Mouse (Mus musculus): ENCODE measurements around the gene Dok3.
"Not testable (repeated sequence)": the region's sequence is repeated elsewhere in the genome, so short reads cannot be mapped to it uniquely, and the experiment has no call there.

The Dok3 gene

DNA sequence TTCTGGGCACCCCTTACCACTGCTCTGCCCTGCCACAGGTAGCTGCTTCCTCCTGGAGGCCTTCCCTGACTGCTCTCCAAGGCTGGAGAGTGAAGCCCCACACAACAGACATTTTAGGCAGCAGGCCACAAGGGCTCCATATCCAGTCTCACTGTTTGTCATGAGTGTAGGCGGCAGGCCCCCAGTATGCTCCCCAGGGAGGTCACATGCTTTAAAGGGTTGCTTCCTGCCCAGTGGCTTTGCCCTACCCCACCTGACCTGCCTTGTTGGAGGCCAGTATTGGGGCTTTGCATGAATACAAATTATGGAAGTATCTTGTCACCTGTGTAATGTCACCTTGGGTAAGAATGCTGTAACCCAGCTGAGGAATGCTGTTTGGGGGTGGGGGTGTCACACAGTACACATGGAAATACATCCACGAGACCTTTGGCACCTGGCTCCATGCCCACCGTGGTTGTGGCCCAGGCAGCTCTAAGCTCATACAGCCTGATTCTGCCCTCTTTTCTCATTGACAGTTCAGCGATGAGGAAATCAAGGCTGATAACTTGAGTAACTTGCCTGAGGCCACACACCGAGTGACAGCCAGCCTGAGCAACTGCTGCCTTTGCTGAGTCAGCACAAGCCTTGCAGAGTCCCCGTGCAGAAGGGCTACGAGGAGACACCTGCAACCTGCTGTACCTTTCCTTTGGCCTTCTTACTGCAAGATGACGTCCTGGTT is at the start of gene Dok3:
Dok3 (minus strand) TSS at position 99 of the 718 bp plus-strand sequence.
- DNase-seq (ENCODE audit: low spot score) = no peak

DNA sequence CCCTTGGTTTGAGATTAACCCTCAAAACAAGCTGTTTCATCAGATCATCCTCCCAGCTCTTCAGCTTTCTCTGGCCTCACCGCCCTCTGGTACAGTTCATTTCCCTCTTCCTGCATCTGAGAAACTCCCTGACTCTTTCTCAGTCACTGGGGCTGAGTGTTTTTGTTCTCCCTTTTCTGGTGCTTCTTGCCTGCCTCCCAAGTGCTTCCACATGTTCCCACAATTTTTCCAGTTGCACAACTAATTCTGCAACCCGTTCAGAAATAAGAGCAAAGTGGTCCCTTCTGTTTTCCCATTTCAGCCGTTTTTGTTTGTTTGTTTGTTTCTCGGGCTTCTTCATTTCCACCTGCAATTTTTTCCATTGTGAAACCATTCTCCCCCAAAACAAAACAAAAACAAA is 49.0 kb upstream of the Dok3 start:
- no peak for DNase-seq (ENCODE audit: low spot score)

DNA sequence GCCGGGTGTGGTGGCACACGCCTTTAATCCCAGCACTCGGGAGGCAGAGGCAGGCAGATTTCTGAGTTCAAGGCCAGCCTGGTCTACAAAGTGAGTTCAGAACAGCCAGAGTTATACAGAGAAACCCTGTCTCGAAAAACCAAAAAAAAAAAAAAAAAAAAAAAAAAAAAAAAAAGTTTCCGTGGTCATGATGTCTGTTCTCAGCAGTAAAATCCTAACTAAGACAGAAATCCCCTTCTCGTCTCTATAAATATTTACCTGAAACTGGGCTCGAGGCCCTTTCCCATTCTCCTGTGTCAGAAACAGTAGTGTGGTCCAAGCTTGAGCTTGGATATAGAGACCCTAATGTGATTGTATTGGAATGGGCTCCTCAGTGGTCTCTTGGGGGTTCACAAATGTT is 47.8 kb upstream of the Dok3 start:
- DNase-seq (ENCODE audit: low spot score) = not testable (repeated sequence)

DNA sequence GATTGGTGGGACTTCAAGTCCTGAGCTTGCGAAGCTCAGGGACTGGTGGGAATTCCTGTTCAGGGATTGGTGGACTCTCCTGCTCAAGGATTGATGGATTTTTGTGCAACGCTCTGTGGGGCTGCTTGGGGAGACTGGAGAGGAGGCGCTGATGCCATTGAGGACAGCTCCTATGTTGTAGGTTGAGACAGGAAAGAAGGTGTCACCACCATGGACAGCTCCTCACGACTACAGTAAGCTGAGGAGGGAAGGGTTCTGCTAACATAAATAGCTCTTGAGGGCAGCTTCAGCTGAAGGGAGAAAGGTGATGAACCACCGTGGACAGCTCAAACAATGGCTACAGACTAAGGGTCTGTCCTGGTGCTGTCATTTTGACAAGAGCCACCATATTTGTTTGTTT is 46.8 kb upstream of the Dok3 start:
- no peak for DNase-seq (ENCODE audit: low spot score)

DNA sequence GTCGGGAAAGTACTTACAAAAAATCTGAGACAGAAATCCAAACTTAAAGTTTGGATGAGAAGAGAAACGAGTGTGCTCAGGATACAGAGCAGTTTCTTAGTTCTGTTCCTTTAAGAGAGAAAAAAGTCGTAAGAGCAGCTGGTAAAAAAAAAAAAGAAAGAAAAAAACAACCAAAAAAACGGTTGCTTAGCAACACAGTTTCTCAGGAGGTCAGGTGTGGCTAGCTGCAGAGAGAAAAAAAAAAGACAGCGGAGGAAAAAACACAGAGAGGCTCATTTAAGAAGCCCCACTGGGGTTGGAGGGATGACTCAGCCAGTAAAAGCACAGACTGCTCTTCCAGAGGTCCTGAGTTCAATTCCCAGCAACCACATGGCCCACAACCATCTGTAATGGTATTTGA is 45.2 kb upstream of the Dok3 start:
- no peak for DNase-seq (ENCODE audit: low spot score)

DNA sequence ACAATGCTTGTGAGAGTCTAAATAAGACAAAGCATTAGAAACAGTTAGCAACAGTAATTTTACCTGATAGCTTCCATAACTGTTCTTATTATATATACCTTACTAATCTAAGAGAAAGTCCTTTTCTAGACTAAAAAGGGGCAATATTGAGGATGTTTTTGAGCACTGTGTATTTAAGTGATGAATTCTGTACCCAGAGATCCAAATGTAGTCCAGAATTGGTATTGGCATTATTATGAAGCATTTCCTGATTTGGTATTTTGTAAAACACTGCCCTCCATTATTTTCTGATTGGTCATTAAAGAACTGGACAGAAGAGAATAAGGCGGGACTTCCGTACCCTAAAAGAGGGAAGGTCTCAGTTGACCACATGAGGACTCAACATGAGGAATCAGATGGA is 44.3 kb upstream of the Dok3 start, which contains the start of gene Tmed9:
Tmed9 (plus strand) TSS at position 301 of the 400 bp plus-strand sequence.
- DNase-seq (ENCODE audit: low spot score) = no peak

DNA sequence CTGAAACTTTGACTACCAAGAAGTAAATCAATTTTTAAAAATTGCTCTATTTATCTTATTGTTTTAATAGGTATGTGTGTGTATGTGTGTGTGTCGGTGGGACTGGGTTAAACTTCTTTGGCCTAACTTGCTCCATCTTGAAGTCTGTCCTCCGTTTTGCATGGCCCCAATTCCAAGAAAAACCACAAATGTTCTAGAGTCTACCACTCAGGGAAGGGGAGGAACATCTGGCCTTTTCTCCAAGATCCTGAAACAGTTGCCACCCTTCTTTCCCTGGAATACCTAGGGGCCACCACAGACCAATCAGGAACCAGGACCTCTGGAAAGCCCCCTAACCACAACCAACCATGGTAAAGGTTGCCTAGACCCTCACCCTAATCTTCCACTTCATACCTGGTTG is 42.9 kb upstream of the Dok3 start:
- peak; percentile 69 for DNase-seq (ENCODE audit: low spot score)

DNA sequence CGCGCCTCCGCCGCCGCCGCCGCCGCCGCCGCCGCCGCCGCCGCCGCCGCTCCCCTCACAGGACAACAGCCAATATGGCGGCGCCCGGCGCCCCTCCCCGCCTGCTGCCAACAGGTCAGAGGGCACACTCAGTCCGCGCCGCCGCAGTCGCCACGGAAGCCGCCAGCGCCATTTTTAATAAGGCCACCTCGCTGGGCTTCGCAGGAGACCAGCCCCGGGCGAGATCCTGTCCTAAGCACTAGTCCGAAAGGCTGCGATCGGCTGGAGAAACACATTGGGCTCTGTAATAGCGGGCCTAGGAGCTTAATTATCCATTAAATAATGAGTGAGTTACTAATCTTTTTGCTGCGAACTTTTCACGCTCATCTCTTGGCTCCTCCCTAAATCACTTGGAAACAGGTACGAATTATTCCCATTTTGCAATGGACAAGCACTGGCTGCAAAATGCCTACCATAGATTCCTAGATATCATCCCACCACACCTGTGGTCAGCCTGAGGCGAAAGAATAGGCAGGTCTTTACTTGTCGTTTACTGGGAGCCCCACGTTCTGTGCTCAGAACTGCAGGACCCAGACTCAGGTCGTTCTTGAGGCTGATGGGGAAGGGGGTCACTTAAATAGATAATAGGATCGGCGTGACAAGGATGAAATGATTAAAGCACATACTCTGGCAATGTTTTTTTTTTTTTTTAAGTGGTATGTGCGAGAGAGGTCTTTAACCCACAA is 42.1 kb upstream of the Dok3 start, which contains the start of gene Fam193b:
Fam193b (minus strand) TSS at position 94 of the 725 bp plus-strand sequence.
- peak; percentile 88 for DNase-seq (ENCODE audit: low spot score)

DNA sequence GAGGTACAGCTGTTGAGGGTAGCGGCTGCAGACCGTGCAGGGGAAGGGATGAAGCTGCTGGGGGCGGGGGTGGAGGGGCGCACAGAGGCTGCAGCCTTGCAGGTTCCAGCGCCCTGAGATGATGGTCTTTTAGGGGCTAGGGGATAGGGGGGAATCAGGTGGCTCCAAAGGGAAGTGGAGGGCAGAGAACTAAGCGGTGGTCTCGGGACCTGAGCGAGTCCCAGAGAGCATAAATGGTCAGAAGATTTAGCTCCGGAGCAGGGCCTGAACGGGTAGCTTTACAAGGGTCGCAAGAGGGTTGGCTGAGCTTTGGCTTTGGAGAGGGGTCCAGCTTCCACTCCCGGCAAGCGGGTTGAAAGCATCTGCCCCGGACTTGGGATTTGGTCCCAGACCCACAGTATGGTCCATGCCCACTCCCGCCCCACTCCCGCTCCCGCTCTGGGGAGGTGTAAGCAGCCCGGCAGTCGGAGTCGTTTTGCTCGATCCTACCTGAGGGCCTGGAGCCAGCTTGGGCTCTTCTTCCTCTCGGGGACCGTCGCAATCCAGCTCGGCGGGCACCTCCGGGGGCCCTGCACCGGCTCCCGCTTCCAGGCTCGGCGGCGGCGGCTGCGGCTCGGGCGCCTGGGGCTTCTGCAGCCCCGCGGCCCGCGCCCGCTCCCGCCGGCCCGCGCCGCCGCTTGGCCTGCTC is 41.3 kb upstream of the Dok3 start:
- DNase-seq (ENCODE audit: low spot score) = no peak

DNA sequence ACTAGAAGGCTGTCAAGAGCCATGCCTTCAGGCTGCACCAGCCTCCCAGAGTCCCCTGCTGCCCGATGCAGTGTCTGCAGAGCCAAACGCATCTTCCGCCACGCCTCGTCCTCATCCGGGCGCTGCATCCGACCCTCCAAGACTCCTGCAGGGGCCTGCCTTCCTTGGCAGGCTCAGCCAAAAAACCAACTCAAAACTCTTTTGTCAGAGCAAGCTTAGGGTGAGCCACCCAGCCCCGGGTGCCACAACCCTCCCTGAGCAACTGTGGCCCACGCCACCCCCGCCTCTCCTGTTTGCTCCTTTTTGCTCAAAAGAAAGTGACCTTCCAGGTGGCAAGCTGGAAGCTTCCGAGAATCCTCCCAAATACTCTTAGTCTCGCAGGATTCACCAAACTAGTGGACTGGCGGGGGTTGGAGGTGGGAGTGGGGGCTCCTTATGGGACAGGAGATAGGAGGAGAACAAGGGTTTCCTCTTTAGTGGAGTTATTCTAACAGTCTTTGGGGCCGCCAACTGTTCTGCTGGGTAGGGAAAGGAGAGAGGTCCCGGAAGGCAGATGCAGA is 40.7 kb upstream of the Dok3 start:
- no peak for DNase-seq (ENCODE audit: low spot score)

DNA sequence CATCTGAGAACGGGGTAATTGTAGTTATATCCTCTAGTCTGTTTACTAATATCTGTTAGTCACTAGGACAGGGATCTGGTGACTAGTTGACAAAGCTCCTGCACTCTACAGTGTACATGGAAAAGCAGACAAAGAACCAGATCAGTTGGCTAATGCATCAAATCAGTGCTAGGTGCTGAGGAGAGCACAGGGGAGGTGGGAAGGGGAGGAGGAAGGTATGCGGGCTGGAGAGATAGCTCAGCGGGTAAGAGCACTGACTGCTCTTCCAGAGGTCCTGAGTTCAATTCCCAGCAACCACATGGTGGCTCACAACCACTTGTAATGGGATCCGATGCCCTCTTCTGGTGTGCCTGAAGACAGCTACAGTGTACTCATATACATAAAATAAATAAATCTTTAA is 39.4 kb upstream of the Dok3 start:
- not testable (repeated sequence) for DNase-seq (ENCODE audit: low spot score)

DNA sequence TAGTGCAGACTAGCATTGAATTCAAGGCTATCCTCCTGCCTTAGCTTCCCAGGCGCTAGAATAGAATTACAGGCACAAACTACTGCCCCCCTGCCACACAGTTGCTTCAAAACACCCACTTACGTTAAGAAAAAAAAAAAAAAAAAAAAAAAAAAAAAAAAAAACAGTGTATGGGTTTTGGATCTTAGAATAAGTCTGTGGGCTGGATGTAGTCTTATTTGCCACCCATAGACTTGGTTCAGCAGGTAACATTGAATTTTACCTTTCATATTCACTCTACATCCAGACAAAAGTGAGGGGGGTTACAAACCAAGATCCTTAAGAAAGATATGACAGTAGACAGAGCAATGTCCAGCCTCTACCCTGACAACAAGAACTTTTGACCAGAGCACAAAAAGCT is 38.9 kb upstream of the Dok3 start:
- no peak for DNase-seq (ENCODE audit: low spot score)

DNA sequence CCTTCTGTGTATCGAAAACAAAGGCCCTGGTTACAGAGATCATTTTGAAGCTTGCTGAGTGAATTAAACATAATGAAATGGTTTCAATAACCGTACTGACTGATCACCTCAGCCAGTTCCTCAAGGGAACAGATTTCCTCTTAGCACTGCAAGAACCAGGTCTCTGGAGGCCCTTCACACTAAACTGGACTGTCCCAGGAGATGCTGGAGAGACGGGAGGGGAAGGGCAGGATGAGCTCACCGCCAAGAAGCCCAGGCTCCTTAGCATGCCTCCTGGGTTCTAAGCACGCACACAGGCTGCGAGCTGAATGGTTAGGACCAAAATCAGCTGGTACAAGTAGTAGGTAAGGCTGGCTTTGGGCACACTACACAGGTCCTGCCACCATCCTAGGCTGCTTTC is 37.9 kb upstream of the Dok3 start:
- no peak for DNase-seq (ENCODE audit: low spot score)

DNA sequence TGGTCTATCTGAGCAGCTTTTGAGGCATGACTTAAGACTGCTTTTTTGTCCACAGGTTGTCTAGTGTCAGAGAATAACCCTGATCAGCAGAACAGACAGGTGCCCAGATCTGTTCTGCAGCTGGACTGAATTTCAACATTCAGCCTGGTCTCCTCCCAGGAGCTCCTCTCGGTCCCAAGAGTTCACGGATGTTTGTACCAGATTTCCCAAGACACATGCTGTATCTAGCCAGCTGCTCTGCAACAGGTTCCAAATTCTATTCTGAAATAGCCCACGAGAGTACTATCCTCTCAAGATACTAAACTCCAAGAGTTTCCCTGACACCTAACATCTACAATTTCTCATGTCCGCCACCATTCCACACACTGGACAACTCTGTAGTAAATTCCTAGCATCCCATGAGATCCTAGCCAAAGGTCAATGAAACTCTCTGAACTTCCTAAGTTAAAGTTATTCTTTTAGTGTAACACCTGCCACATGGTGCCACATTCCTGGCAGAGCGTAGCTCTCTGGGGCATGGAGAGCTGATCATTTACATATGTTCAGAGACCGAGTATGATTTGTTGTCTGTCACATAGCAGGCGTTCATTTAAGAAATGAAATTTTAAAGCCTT is 34.3 kb upstream of the Dok3 start:
- DNase-seq (ENCODE audit: low spot score) = no peak

DNA sequence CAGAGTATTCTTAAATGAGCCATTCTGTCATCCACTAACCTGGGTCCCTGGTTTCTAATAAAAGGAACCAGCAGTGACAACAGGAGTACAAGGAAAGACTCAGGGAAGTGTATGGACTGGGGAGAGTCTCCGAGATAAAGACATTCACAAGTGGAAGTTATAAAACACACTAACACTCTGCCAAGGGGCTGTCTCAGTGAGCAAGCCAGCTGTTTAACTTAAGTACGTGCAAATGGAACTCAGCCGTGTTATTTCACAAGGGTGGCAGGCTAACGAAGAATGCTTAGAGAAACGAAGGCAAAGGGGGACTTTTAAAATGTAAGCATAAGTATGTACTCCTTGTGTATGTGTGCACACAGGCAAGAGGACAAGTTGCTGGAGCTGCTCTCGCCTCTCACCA is 28.4 kb upstream of the Dok3 start:
- no peak for DNase-seq (ENCODE audit: low spot score)

DNA sequence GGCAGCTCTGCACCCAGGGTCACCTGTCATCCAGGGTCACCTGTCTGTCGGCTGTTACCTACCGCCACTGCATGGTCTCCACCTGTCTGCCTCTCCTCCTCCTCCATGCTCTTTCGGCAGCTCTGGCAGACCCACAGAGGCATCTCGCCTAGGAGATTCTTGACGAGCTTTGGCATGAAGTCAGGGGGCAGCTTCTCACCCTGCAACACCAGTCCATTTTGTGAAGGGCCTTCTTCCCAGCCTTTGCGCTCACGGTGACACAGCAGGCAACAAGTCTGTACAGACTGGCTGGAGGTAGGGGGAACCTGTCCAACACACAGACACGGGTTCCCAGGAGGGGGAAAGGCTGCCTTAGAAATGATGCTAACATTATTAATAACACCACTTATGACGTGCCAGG is 26.8 kb upstream of the Dok3 start:
- no peak for DNase-seq (ENCODE audit: low spot score)

DNA sequence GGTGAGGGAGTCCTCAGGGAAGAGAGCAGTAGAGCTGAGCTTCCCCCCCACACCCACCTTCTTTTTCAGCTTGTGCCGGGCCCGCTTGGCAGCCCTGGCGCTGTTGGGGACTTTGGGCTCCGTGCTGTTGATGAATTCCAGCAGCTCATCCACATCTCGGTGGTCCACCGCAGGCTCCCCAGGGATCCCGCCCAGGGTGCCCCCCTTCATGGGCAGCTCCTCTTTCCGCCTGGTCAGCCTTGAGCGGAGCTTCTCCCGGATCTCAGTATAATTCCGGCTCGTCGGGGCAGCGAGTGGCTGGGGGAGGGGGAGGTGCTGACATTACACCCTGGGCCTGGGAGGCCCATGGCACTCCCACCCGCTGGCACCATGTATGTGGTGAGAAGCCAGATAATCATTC is 20.0 kb upstream of the Dok3 start:
- DNase-seq (ENCODE audit: low spot score) = no peak

DNA sequence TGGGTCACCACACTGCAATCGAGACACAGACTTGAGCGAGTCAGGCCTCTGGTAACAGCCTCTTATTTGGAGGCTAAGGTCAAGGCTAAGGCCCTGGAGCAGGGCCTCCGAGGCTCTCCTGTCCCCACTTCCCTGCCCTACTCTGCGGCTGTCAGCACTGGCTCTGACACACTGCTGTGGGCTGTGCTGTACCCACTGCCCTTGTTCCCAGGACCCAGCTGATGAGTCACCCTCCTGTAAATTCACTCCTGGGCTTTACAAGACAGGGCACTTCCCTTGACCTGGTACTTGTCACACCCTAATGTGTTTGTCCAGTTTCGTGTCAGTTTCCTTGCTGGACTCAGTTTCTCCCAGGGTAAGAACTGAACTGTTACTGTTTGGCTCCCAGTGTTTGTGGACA is 19.3 kb upstream of the Dok3 start:
- no peak for DNase-seq (ENCODE audit: low spot score)

DNA sequence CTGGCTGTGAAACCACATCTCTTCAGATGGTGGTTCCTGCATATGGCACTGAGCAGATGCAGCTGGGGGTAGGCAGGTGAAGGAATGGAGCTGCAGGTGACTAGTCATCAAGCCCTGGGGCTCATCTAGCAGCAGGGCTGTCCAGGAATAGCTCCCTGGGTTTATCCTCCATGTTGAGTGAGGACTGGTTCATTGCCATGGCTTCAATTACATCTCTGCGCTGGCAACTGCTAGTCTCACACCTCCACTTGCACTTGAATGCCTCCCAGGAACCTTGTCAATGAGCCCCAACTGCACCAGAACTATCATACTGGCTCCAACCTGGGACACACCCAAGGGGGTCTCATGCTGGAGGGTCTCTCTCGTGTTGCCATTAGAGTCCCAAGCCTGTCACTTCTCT is 18.8 kb upstream of the Dok3 start:
- no peak for DNase-seq (ENCODE audit: low spot score)

DNA sequence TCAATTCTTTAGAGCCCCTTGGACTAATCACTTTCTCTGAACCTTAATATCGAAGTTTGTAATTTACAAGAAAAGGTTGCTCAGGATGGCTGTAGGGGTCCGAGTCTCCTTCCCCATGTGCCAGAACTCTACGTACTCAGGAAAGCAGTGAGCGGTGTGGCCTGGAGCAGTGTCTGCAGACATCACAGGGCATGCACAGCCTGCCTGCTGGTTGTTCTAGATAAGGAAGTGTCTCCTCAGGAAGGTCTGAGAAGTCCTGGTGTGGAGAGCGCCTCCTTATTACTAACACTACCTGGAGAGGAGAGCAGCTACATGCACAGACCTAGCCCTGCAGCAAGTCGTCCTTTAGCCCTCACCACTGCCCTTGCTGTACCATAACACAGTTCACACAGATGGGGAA is 15.7 kb upstream of the Dok3 start:
- peak; percentile 56 for DNase-seq (ENCODE audit: low spot score)

DNA sequence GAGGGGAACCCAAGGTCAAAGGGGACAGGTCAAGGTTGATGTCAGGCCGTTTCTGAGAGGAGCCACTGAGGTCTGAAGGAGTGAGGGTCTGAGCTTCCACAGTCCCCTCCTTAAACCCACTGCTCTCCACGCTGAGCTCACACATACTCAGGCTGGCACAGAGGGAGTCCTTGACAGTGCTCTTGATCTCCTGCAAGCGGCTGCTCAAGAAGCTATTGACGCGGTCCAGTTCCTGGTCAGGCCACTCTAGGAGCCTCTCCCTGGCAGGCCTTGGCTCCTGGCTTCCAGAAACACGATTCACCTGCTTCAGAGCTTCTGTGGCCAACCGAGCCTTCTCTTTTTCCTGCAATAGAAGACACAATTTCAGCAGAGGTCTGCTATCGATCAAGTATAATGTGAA is 14.4 kb upstream of the Dok3 start:
- DNase-seq (ENCODE audit: low spot score) = no peak

DNA sequence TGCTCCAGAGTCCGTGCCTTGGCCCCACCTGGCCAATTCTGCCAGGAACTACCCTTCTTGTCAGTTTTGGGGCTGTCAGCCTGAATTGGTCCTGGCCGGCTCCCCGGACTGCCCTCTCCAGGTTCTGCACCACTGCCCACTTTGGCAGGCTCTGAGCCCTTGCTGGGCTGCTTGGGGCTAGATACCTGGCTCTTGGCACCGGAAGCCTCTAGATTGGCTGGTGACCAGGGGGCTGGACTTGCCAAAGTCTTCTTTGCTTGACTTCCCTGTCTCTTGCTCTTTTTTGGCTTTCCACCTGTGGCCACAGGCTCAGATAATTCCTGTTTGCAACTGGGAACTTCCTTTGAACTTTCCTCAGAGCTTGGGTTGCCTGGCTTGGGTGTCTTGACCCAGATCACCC is 13.8 kb upstream of the Dok3 start:
- no peak for DNase-seq (ENCODE audit: low spot score)
